Mouse (Mus musculus): ENCODE data around the gene Duox1. TPM values are rescaled to one million over a fixed set of nuclear protein-coding genes. Genes with fewer than 3 reads are reported as not detected.

Duox1 gene
- total RNA-seq, 1 experiment = 0.76 TPM

DNA sequence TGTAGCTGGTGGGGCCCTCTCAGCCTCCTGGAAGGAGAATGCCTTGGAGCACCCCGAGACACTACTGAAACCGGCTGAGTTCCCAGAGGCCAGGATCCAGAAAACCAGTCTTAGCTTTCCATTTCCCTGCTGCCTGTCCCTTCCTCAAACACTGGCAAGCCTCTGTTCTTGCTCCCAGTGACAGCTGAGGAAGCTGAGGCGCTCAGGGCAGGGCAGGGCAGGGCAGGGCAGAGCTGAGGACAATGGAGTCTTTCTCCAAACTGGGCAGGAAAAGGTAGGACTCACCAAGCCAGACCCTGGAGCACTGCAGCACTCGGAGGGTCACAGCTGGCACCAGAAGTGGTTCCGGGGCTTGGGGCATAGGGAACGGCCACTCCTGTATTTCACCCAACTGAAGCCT lies 44.8 kb downstream of the Duox1 start:
- no peak overlapping the region for H3K9ac ChIP-seq (ENCODE audit: insufficient read depth, low read depth, low read length, poor library complexity, severe bottlenecking)
- peaks cover 0 to 13% of the 10 kb centered on the region in 2 experiments; a peak in 2 of 4 replicates for H3K4me1 ChIP-seq (ENCODE audit: control insufficient read depth in 2 of 2, insufficient read depth in 2 of 2, low read length in 2 of 2, poor library complexity in 1 of 2)
- H3K9me3 ChIP-seq (ENCODE audit: control insufficient read depth, insufficient read depth, low read depth, low read length) = no peaks in the 10 kb centered on the region
- in situ Hi-C loops (cut with MboI; ENCODE audit: low sequenced_read_pairs in 2 of 2, unreplicated experiment in 2 of 2) = no loop called here
- TF ChIP-seq HCFC1 (IDR thresholded peaks at IDR 0.05; ENCODE audit: borderline replicate concordance, insufficient read depth, low read length) (no peak), MAFK (IDR thresholded peaks at IDR 0.05; ENCODE audit: insufficient read depth, low read depth, low read length) (no peak), ZC3H11A (IDR thresholded peaks at IDR 0.05; ENCODE audit: borderline replicate concordance, low read depth, low read length) (no peak), ZNF384 (IDR thresholded peaks at IDR 0.05; ENCODE audit: low read depth, low read length) (no peak), CHD2 (IDR thresholded peaks at IDR 0.05; ENCODE audit: low read depth, low read length) (no peak)
- no peak overlapping the region; the same call in 1 of the 2 replicates for H3K27ac ChIP-seq (ENCODE audit: insufficient read depth, low read depth, low read length, poor library complexity, severe bottlenecking)
- H3K4me3 ChIP-seq (ENCODE audit: insufficient read depth in 1 of 2, low read depth in 1 of 2, low read length in 2 of 2, poor library complexity in 1 of 2, severe bottlenecking in 1 of 2) = no peak overlapping the region
- DNase-seq (ENCODE audit: low read depth, low spot score) = no peak
- peaks cover 5% of the 10 kb centered on the region; the same call in 1 of the 2 replicates for H3K36me3 ChIP-seq (ENCODE audit: control insufficient read depth, insufficient read depth, low read length, poor library complexity, severe bottlenecking)

- H3K4me3 ChIP-seq (ENCODE audit: insufficient read depth in 1 of 2, low read depth in 1 of 2, low read length in 2 of 2, poor library complexity in 1 of 2, severe bottlenecking in 1 of 2) = no peak overlapping the region
- no peak for DNase-seq (ENCODE audit: low read depth, low spot score)
- H3K9me3 ChIP-seq (ENCODE audit: control insufficient read depth, insufficient read depth, low read depth, low read length) = no peaks in the 10 kb centered on the region
- H3K27ac ChIP-seq (ENCODE audit: insufficient read depth, low read depth, low read length, poor library complexity, severe bottlenecking) = no peak overlapping the region
- no peak for TF ChIP-seq CHD2 (IDR thresholded peaks at IDR 0.05; ENCODE audit: low read depth, low read length)
- no peak for TF ChIP-seq MAFK (IDR thresholded peaks at IDR 0.05; ENCODE audit: insufficient read depth, low read depth, low read length)
- no peak for TF ChIP-seq ZNF384 (IDR thresholded peaks at IDR 0.05; ENCODE audit: low read depth, low read length)
- TF ChIP-seq HCFC1 (IDR thresholded peaks at IDR 0.05; ENCODE audit: borderline replicate concordance, insufficient read depth, low read length) = no peak
- in situ Hi-C loops (cut with MboI; ENCODE audit: low sequenced_read_pairs in 2 of 2, unreplicated experiment in 2 of 2) = no loop called here
- H3K9ac ChIP-seq (ENCODE audit: insufficient read depth, low read depth, low read length, poor library complexity, severe bottlenecking) = no peak overlapping the region
- H3K4me1 ChIP-seq (ENCODE audit: control insufficient read depth in 2 of 2, insufficient read depth in 2 of 2, low read length in 2 of 2, poor library complexity in 1 of 2) = peaks cover 0 to 9% of the 10 kb centered on the region in 2 experiments; a peak in 1 of 4 replicates
- peaks cover 5% of the 10 kb centered on the region; the same call in 1 of the 2 replicates for H3K36me3 ChIP-seq (ENCODE audit: control insufficient read depth, insufficient read depth, low read length, poor library complexity, severe bottlenecking)
Measured at GRCm38 (mm10) chr2:122361181-122361580, 45.7 kb downstream of the Duox1 start.

DNA sequence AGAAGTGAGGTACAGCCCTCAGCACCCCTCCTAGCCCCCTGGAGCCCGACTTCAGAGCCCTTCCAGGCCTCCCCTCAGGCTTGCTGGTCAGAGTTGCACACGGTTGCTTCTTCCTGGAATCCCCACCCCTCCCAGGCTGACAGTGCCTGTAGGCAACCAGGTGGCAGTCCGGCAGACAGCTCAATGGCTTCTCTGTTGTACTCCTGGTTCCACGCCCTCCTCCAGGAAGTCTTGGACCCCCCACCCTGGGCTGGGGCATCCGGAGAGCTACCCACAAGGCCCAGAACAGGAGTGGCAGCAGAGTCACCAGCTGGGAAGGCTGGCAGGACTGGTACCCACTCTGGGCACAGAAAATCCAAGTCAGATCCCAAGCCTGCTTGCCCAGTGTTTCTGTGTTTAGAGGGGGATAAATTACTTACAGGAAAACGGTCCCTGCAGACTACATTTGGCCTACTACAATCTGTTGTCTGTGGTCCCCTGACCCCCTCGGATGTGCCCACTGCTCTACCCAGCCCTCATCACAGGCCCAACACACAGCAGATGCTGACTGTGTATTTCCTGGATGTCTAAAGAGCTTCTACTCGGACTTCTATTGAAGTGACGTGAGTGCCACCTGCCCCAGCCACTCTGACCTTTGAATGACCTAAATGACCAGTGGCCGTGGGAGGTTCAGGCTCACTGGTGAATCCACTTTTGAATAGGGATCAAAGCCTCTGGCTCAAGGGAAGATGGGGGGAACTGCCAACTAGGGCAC lies 46.6 kb downstream of the Duox1 start:
- Histone ChIP-seq H3K9ac (ENCODE audit: insufficient read depth, low read depth, low read length, poor library complexity, severe bottlenecking) (no peak overlapping the region), H3K9me3 (ENCODE audit: control insufficient read depth, insufficient read depth, low read depth, low read length) (no peaks in the 10 kb centered on the region), H3K27ac (ENCODE audit: insufficient read depth, low read depth, low read length, poor library complexity, severe bottlenecking) (no peak overlapping the region), H3K4me3 (ENCODE audit: insufficient read depth in 1 of 2, low read depth in 1 of 2, low read length in 2 of 2, poor library complexity in 1 of 2, severe bottlenecking in 1 of 2) (no peak overlapping the region), H3K4me1 (ENCODE audit: control insufficient read depth in 2 of 2, insufficient read depth in 2 of 2, low read length in 2 of 2, poor library complexity in 1 of 2) (peaks cover 0 to 12% of the 10 kb centered on the region in 2 experiments; a peak in 2 of 4 replicates), H3K36me3 (ENCODE audit: control insufficient read depth, insufficient read depth, low read length, poor library complexity, severe bottlenecking) (peaks cover 5% of the 10 kb centered on the region; the same call in 1 of the 2 replicates)
- TF ChIP-seq MAFK (IDR thresholded peaks at IDR 0.05; ENCODE audit: insufficient read depth, low read depth, low read length) (no peak), HCFC1 (IDR thresholded peaks at IDR 0.05; ENCODE audit: borderline replicate concordance, insufficient read depth, low read length) (no peak), CHD2 (IDR thresholded peaks at IDR 0.05; ENCODE audit: low read depth, low read length) (no peak), ZC3H11A (IDR thresholded peaks at IDR 0.05; ENCODE audit: borderline replicate concordance, low read depth, low read length) (no peak), ZNF384 (IDR thresholded peaks at IDR 0.05; ENCODE audit: low read depth, low read length) (no peak)
- in situ Hi-C loops (cut with MboI; ENCODE audit: low sequenced_read_pairs in 2 of 2, unreplicated experiment in 2 of 2) = no loop called here
- DNase-seq (ENCODE audit: low read depth, low spot score) = no peak

- Histone ChIP-seq H3K36me3 (ENCODE audit: control insufficient read depth, insufficient read depth, low read length, poor library complexity, severe bottlenecking) (peaks cover 5% of the 10 kb centered on the region; the same call in 1 of the 2 replicates), H3K4me1 (ENCODE audit: control insufficient read depth in 2 of 2, insufficient read depth in 2 of 2, low read length in 2 of 2, poor library complexity in 1 of 2) (peaks cover 0 to 14% of the 10 kb centered on the region in 2 experiments; a peak in 2 of 4 replicates), H3K4me3 (ENCODE audit: insufficient read depth in 1 of 2, low read depth in 1 of 2, low read length in 2 of 2, poor library complexity in 1 of 2, severe bottlenecking in 1 of 2) (no peak overlapping the region), H3K9me3 (ENCODE audit: control insufficient read depth, insufficient read depth, low read depth, low read length) (no peaks in the 10 kb centered on the region), H3K9ac (ENCODE audit: insufficient read depth, low read depth, low read length, poor library complexity, severe bottlenecking) (no peak overlapping the region), H3K27ac (ENCODE audit: insufficient read depth, low read depth, low read length, poor library complexity, severe bottlenecking) (no peak overlapping the region)
- TF ChIP-seq ZNF384 (IDR thresholded peaks at IDR 0.05; ENCODE audit: low read depth, low read length) (no peak), ZC3H11A (IDR thresholded peaks at IDR 0.05; ENCODE audit: borderline replicate concordance, low read depth, low read length) (no peak), HCFC1 (IDR thresholded peaks at IDR 0.05; ENCODE audit: borderline replicate concordance, insufficient read depth, low read length) (no peak), MAFK (IDR thresholded peaks at IDR 0.05; ENCODE audit: insufficient read depth, low read depth, low read length) (no peak), CHD2 (IDR thresholded peaks at IDR 0.05; ENCODE audit: low read depth, low read length) (no peak)
- DNase-seq (ENCODE audit: low read depth, low spot score) = no peak
- in situ Hi-C loops (cut with MboI; ENCODE audit: low sequenced_read_pairs in 2 of 2, unreplicated experiment in 2 of 2) = no loop called here
Measured at GRCm38 (mm10) chr2:122362622-122363523, 47.4 kb downstream of the Duox1 start.
